Mouse (Mus musculus): ENCODE data around the gene Nol7. TPM values are rescaled to one million over a fixed set of nuclear protein-coding genes. Genes with fewer than 3 reads are reported as not detected.

The Nol7 gene
- polyA plus RNA-seq, 2 experiments, result 84.2 to 123 TPM

GRCm38 (mm10) chr13:43370063-43370462, 28.1 kb upstream of the Nol7 start:
- TF ChIP-seq EP300 (IDR thresholded peaks at IDR 0.05; ENCODE audit: low read depth) (no peak), CTCF (IDR thresholded peaks at IDR 0.05; ENCODE audit: low read depth) (no peak)
- no peaks in the 10 kb centered on the region; the same call in 1 of the 2 replicates for H3K9me3 ChIP-seq (ENCODE audit: control insufficient read depth, low read length)
- ATAC-seq (ENCODE audit: insufficient read depth) (no peak), DNase-seq (ENCODE audit: low read depth in 3 of 3, low spot score in 3 of 3) (no peak)
- 63% methylated on average over 6 of the region's 6 CpGs for WGBS (ENCODE audit: insufficient replicate concordance)
- H3K4me3 ChIP-seq (ENCODE audit: insufficient read depth in 1 of 2, low read depth in 2 of 2, low read length in 2 of 2), result no peak overlapping the region
- no peaks in the 10 kb centered on the region for H3K27me3 ChIP-seq (ENCODE audit: control insufficient read depth, insufficient read depth, low read length)
- no peak overlapping the region for H3K9ac ChIP-seq (replicated peaks)
- H3K36me3 ChIP-seq (replicated peaks; ENCODE audit: control insufficient read depth, insufficient read depth, low read depth), result no peaks in the 10 kb centered on the region; the same call in 1 of the 2 replicates
- H3K4me1 ChIP-seq (replicated peaks; ENCODE audit: control insufficient read depth in 2 of 2, insufficient read depth in 2 of 2, low read length in 1 of 2), result peaks cover 0 to 3% of the 10 kb centered on the region in 2 experiments; a peak in 1 of 4 replicates
- H3K27ac ChIP-seq, result no peak overlapping the region
- H3K4me2 ChIP-seq (ENCODE audit: low read depth), result no peak overlapping the region

- Histone ChIP-seq H3K4me2 (ENCODE audit: low read depth) (no peak overlapping the region), H3K4me1 (replicated peaks; ENCODE audit: control insufficient read depth in 2 of 2, insufficient read depth in 2 of 2, low read length in 1 of 2) (no peaks in the 10 kb centered on the region), H3K4me3 (ENCODE audit: insufficient read depth in 1 of 2, low read depth in 2 of 2, low read length in 2 of 2) (no peak overlapping the region), H3K36me3 (replicated peaks; ENCODE audit: control insufficient read depth, insufficient read depth, low read depth) (no peaks in the 10 kb centered on the region; the same call in 1 of the 2 replicates), H3K27me3 (ENCODE audit: control insufficient read depth, insufficient read depth, low read length) (no peaks in the 10 kb centered on the region), H3K27ac (no peak overlapping the region), H3K9me3 (ENCODE audit: control insufficient read depth, low read length) (no peaks in the 10 kb centered on the region; the same call in 1 of the 2 replicates), H3K9ac (replicated peaks) (no peak overlapping the region)
- 52% methylated on average over 1 of the region's 1 CpGs for WGBS (ENCODE audit: insufficient replicate concordance)
- ATAC-seq (ENCODE audit: insufficient read depth) (no peak), DNase-seq (ENCODE audit: low read depth in 3 of 3, low spot score in 3 of 3) (no peak)
- no peak for TF ChIP-seq EP300 (IDR thresholded peaks at IDR 0.05; ENCODE audit: low read depth)
- 0 out of 2 replicates have a peak, but pooled peaks have one; percentile 8 for TF ChIP-seq CTCF (IDR thresholded peaks at IDR 0.05; ENCODE audit: low read depth)
Measured at GRCm38 (mm10) chr13:43372892-43373291, 25.3 kb upstream of the Nol7 start.

GRCm38 (mm10) chr13:43374205-43374604, 24.0 kb upstream of the Nol7 start:
- Histone ChIP-seq H3K27ac (no peak overlapping the region), H3K4me3 (ENCODE audit: insufficient read depth in 1 of 2, low read depth in 2 of 2, low read length in 2 of 2) (no peak overlapping the region), H3K27me3 (ENCODE audit: control insufficient read depth, insufficient read depth, low read length) (no peaks in the 10 kb centered on the region), H3K9ac (replicated peaks) (no peak overlapping the region), H3K9me3 (ENCODE audit: control insufficient read depth, low read length) (no peaks in the 10 kb centered on the region; the same call in 1 of the 2 replicates), H3K4me1 (replicated peaks; ENCODE audit: control insufficient read depth in 2 of 2, insufficient read depth in 2 of 2, low read length in 1 of 2) (no peaks in the 10 kb centered on the region), H3K4me2 (ENCODE audit: low read depth) (no peak overlapping the region), H3K36me3 (replicated peaks; ENCODE audit: control insufficient read depth, insufficient read depth, low read depth) (no peaks in the 10 kb centered on the region; the same call in 1 of the 2 replicates)
- ATAC-seq (ENCODE audit: insufficient read depth) (no peak), DNase-seq (ENCODE audit: low read depth in 3 of 3, low spot score in 3 of 3) (no peak)
- no peak for TF ChIP-seq CTCF (IDR thresholded peaks at IDR 0.05; ENCODE audit: low read depth)
- no peak for TF ChIP-seq EP300 (IDR thresholded peaks at IDR 0.05; ENCODE audit: low read depth)
- 68% methylated on average over 10 of the region's 10 CpGs for WGBS (ENCODE audit: insufficient replicate concordance)

GRCm38 (mm10) chr13:43374918-43375432, 23.2 kb upstream of the Nol7 start:
- Histone ChIP-seq H3K9ac (replicated peaks) (no peak overlapping the region), H3K9me3 (ENCODE audit: control insufficient read depth, low read length) (no peaks in the 10 kb centered on the region; the same call in 1 of the 2 replicates), H3K27ac (no peak overlapping the region), H3K4me3 (ENCODE audit: insufficient read depth in 1 of 2, low read depth in 2 of 2, low read length in 2 of 2) (no peak overlapping the region), H3K36me3 (replicated peaks; ENCODE audit: control insufficient read depth, insufficient read depth, low read depth) (no peaks in the 10 kb centered on the region; the same call in 1 of the 2 replicates), H3K4me1 (replicated peaks; ENCODE audit: control insufficient read depth in 2 of 2, insufficient read depth in 2 of 2, low read length in 1 of 2) (no peaks in the 10 kb centered on the region), H3K27me3 (ENCODE audit: control insufficient read depth, insufficient read depth, low read length) (no peaks in the 10 kb centered on the region), H3K4me2 (ENCODE audit: low read depth) (no peak overlapping the region)
- DNase-seq (ENCODE audit: low read depth in 3 of 3, low spot score in 3 of 3), result no peak
- TF ChIP-seq EP300 (IDR thresholded peaks at IDR 0.05; ENCODE audit: low read depth) (no peak), CTCF (IDR thresholded peaks at IDR 0.05; ENCODE audit: low read depth) (no peak)
- WGBS (ENCODE audit: insufficient replicate concordance), result 34% methylated on average over 2 of the region's 2 CpGs
- ATAC-seq (ENCODE audit: insufficient read depth), result no peak

- TF ChIP-seq EP300 (IDR thresholded peaks at IDR 0.05; ENCODE audit: low read depth) (no peak), CTCF (IDR thresholded peaks at IDR 0.05; ENCODE audit: low read depth) (no peak)
- Histone ChIP-seq H3K27ac (no peak overlapping the region), H3K9ac (replicated peaks) (no peak overlapping the region), H3K4me1 (replicated peaks; ENCODE audit: control insufficient read depth in 2 of 2, insufficient read depth in 2 of 2, low read length in 1 of 2) (no peaks in the 10 kb centered on the region), H3K27me3 (ENCODE audit: control insufficient read depth, insufficient read depth, low read length) (no peaks in the 10 kb centered on the region), H3K4me2 (ENCODE audit: low read depth) (no peak overlapping the region), H3K4me3 (ENCODE audit: insufficient read depth in 1 of 2, low read depth in 2 of 2, low read length in 2 of 2) (no peak overlapping the region), H3K36me3 (replicated peaks; ENCODE audit: control insufficient read depth, insufficient read depth, low read depth) (no peaks in the 10 kb centered on the region), H3K9me3 (ENCODE audit: control insufficient read depth, low read length) (no peaks in the 10 kb centered on the region)
- DNase-seq (ENCODE audit: low read depth in 3 of 3, low spot score in 3 of 3) (no peak), ATAC-seq (ENCODE audit: insufficient read depth) (no peak)
- 66% methylated on average over 3 of the region's 3 CpGs for WGBS (ENCODE audit: insufficient replicate concordance)
Measured at GRCm38 (mm10) chr13:43379989-43380388, 18.2 kb upstream of the Nol7 start.
